Mouse (Mus musculus): ENCODE data around the gene Mthfd2. TPM values are rescaled to one million over a fixed set of nuclear protein-coding genes. Genes with fewer than 3 reads are reported as not detected.
"Not testable (repeated sequence)": the region's sequence is repeated elsewhere in the genome, so short reads cannot be mapped to it uniquely, and the experiment has no call there.

Mthfd2 gene
- 1 to 10 TPM; 5.3 to 7.2 TPM for total RNA-seq (2021)

DNA sequence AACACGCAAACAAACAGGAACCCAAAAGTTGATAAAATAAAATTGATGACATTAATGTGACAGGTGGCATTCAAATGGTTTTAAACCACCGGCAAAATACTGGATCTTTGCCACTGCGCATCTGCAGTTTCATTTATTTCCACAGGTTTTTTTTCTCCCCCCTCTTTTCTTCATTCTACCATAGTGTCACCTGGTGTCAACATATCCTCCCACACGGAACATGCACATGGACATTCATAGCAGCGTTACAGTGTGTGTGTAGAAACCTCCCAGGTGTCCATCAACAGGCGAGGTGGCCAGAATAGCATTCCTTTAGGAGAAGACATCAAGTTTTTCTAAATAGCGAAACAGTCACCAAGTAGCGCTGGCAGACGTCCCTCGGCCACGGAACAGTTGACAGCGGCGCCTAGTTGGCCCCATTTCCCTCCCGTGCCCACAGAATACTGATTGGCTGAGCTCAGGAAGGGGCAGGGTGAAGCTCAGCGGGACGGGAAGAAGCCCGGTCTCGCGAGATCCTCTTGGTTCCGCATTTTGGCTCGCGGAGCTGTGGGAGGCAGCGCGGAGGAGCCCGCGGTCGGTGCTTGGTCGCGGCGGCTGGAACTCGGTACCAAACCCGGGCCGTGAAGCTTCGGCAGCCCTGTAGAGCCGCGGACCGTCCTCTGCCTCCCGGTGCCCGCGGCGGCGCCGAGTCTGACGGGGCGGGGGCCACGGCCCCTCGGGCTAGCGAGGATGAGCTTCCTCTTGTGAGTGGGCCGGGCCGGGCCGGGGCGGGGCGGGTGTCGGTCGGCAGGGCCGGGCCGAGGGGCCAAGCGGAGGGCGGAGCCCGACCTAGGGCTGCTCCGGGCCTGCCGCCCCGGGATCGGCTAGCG lies at the start of gene Mthfd2, which contains the start of gene Mob1a:
Gene Mthfd2, minus strand, starts transcription at position 384 of the 869 bp plus-strand sequence.
Gene Mob1a, plus strand, starts transcription at position 492 of the 869 bp plus-strand sequence.
- peak; percentile 86 to 88 for DNase-seq (ENCODE audit: extremely low spot score in 1 of 2, low spot score in 1 of 2)

GRCm38 (mm10) chr6:83373704-83374300 lies 48.1 kb upstream of the Mthfd2 start:
- no peak for DNase-seq (ENCODE audit: extremely low spot score in 1 of 2, low spot score in 1 of 2)

- DNase-seq (ENCODE audit: extremely low spot score in 1 of 2, low spot score in 1 of 2), result no peak
Measured at GRCm38 (mm10) chr6:83371350-83371749, 45.6 kb upstream of the Mthfd2 start.

GRCm38 (mm10) chr6:83370316-83370965 lies 44.7 kb upstream of the Mthfd2 start:
- DNase-seq (ENCODE audit: extremely low spot score in 1 of 2, low spot score in 1 of 2), result no peak

- DNase-seq (ENCODE audit: extremely low spot score in 1 of 2, low spot score in 1 of 2), result no peak
Measured at GRCm38 (mm10) chr6:83363075-83363474, 37.4 kb upstream of the Mthfd2 start.

DNA sequence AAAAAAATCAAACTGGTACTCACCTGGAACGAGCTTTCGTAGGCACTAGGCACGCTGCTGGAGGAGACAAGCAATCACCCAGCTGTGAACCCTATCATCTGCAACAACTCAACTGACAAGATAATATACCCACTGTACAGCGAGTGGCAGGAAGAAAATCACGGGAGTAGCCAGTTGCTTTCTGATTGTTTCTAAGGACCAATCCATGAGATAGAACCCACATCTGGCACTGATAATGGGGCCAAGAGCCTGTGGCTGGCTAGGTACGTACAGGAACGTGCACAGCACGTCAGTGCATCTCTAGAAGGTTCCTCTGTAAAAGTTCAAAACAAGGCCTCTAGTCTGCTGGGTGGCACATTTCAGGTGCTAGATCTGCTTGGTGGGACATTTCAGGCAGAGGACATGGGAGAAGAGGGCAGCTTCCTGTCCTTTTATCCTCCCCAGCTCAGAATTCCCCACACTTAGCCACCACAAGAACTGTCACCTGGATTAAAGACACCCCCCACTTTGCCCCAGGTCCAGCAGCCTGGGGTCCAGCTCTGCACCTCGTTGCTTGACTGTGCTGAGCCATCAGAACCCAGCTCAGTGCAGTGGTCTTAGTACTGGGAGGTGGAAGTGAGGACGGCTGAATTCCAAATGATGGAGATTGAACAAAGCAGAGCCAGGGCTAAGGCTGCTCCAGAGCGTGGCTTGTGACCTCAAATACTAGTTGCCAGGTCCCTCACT lies 36.0 kb upstream of the Mthfd2 start:
- DNase-seq (ENCODE audit: extremely low spot score in 1 of 2, low spot score in 1 of 2), result no peak

DNA sequence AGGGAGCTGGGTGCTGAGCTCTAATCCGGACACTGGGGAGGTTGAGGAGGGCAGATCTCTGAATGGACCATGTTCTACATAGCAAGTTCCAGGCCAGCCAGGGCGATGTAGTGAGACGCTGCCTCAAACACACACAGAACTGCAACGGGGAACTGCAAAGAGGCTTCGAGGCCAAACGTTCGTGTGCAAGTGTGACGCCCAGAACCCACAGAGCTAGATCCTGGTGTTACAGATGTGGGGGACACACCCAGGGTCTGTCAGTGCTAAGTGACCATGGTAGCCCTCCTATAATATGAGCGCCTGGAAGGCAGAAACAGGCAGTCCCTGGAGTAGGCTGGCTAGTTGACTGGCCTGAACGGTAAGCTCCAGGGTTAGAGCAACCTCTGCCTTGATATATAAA lies 31.7 kb upstream of the Mthfd2 start:
- DNase-seq (ENCODE audit: extremely low spot score in 1 of 2, low spot score in 1 of 2), result no peak

GRCm38 (mm10) chr6:83356569-83357138 lies 30.9 kb upstream of the Mthfd2 start:
- DNase-seq (ENCODE audit: extremely low spot score in 1 of 2, low spot score in 1 of 2), result peak; percentile 86 to 97

DNA sequence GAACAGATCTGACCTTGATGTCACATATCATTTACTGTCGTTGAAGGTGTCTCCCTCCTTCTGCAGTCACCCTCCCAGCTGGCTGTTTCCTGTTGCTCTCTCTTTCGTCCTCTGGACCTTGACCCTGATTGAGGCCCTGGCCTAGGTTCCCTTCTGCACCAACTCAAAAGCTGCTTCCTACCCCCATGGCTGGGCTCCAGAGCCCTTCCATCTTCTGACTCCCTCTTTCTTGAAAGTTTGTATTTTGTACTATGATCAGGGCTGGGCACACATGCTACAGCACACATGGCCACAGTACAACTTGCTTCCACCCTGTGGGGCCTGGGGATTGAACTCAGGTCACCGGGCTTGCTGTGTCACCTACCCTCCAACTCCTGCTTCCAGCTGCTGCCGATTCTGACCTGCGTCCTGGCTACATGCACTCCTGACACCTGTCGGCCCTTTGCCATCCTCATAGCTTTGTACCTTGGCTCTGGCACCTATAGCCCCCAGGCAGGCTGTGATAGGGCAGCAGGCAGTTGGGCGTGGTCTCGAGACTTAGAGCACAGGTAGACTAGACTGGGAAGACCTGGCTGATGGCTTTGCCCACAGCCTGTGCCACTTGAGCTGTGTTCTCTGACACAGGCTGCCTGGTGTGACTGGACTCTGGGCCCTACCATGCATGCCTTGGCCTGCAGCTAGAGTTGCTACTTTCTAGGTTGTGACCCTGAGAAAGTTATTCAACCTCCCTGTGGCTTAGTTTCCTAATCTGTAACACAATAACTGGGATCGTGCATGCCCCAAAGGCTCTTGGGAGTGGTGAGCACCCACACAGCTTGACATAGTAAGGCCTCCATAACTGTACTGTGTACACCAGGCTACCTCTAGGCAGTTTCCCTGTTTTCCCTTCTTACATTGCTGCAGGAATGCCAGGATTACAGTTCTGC lies 29.4 kb upstream of the Mthfd2 start:
- no peak for DNase-seq (ENCODE audit: extremely low spot score in 1 of 2, low spot score in 1 of 2)

DNA sequence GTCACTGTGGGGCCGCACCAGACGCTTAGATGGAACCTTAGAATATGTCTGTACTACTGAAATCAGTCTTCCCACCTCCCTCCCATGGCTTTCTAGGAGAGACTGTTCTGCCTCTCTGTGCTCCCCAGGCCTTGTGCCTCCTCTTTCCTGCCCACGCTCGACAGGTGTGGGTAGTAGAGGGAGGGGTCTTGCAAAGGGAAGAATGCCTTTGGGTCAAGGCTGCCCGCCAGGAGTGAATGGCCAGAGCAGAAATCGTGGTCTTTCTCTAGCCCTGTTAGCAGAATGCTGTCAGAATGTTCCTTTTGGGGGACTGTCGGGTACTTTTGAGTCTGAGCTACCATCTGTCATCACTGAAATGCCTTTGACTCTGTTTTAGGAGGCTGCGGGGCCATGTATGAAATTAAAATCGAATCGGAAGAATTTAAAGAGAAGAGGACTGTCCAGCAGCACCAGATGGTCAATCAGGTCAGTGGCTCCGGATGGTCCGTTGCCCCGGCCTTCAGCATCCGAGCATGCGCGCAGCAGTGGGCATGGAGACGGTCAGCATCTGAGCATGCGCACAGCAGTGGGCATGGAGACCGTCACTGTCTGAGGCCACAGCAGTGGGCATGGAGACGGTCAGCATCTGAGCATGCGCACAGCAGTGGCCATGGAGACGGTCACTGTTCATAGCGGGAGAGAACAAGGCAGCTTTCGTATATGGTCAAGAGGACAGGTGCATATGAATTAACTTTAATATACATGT lies 27.1 kb upstream of the Mthfd2 start:
- DNase-seq (ENCODE audit: extremely low spot score in 1 of 2, low spot score in 1 of 2), result no peak

DNA sequence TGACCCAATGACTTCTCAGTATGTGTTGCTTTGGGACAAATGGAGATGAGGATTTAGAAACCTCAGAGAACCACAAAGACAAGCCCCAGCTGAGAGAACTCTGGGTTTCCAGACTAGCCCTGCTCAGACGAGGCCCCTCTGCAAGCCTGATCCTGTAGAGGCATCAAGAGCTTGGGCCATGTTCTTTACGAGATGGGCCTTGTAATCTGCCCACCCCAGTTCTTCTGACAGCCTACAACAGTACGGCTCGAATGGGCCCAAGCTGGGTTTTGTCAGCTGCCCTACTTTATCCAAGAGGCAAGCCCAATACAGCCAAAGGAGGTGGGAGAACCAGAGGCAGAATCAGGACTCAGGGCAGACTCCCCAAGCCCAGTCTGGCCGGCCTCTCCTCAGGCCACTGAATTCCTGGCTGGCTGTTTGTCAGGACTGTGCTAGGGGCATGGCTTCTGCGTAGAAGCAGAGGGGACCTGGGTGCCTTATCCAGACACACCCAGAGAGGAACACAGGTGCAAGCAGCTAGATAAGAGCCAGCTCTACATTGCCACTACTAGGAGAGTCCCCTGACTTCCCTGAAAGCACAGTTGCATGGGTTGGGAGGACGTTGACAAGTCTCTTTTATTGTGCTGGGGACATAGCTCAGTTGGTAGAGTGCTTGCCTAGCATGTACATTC lies 25.9 kb upstream of the Mthfd2 start:
- no peak for DNase-seq (ENCODE audit: extremely low spot score in 1 of 2, low spot score in 1 of 2)

- DNase-seq (ENCODE audit: extremely low spot score in 1 of 2, low spot score in 1 of 2), result no peak
Measured at GRCm38 (mm10) chr6:83350851-83351405, 25.2 kb upstream of the Mthfd2 start.

DNA sequence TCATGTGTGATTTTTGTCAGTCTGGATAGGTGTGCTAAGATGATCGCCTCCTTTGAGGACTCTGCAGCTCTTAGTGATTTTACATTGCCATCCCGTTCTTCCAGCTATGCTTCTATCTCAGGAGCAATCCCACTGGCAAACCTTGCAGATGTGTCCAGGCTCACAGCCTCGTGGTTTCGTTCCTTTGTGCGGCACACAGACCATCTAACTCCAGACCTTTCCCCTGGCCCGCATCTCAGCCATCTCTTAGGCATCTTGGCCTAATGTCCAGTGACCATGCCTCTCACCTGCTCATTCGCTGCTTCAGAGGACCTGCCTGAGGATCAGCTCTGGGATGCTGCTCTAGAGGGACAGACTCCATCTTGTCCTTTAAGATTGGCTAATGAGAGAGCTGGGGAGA lies 24.5 kb upstream of the Mthfd2 start:
- no peak for DNase-seq (ENCODE audit: extremely low spot score in 1 of 2, low spot score in 1 of 2)

- peak; percentile 89 to 95 for DNase-seq (ENCODE audit: extremely low spot score in 1 of 2, low spot score in 1 of 2)
Measured at GRCm38 (mm10) chr6:83349274-83349958, 23.7 kb upstream of the Mthfd2 start.

GRCm38 (mm10) chr6:83348873-83349272 lies 23.2 kb upstream of the Mthfd2 start, which contains the start of gene Bola3:
Bola3 (plus strand) TSS chr6:83349147.
- DNase-seq (ENCODE audit: extremely low spot score in 1 of 2, low spot score in 1 of 2), result no peak

GRCm38 (mm10) chr6:83347916-83348315 lies 22.2 kb upstream of the Mthfd2 start:
- DNase-seq (ENCODE audit: extremely low spot score in 1 of 2, low spot score in 1 of 2), result no peak

GRCm38 (mm10) chr6:83345285-83345684 lies 19.6 kb upstream of the Mthfd2 start:
- DNase-seq (ENCODE audit: extremely low spot score in 1 of 2, low spot score in 1 of 2), result not testable (repeated sequence)

All from layer of hippocampus, postnatal 25 days (tissue).